Mouse (Mus musculus) frontal cortex, postnatal 36 days (tissue): Measurements from ENCODE around the gene Camta1.
"Not testable (repeated sequence)": the region's sequence is repeated elsewhere in the genome, so short reads cannot be mapped to it uniquely, and the experiment has no call there.

ENCODE experiments used
- DNase-seq, 2 experiments: peaks; one replicate each; pipeline ENCODE4 v3.0.0; 2022; ENCODE audit warnings: low spot score in 2 of 2

The Camta1 gene

GRCm38 (mm10) chr4:150896896-150897624, 964.6 kb downstream of the Camta1 start:
- no peak for DNase-seq

DNA sequence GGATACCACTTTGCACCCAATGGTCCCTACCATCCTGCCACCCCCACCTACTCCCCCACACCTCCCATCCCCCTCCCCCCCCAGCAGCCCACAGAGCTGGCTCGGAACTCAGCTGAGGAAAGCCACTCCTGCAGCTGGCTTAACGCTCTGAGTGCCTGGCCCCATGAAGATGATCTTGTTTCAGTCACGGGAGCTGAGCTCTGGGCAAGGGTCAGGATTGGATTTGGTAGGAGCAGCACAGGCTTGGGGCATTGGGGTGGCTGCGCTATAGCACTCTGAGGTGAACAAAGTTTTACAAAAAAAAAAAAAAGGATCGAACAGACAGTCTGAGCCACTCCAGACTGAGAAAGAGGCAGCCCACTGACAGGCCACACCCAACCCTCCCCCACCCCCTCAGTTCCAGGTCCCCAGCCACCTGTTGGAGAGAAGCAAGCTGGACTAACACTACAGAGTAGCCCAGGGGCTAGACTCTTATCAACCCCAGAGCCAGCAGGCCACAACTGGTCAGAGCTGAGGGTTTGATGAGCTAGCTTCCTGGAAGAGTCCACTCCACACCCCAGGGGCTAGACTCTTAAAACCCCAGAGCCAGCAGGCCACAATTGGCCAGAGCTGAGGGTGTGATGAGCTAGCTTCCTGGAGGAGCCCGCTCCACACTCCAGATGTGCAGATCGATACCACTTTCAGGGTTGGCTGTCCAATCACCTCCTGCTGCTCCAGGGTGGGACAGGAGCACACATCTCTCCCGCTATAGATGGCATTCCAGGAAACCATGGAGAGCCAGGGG, 966.8 kb downstream of the Camta1 start:
- no peak for DNase-seq

DNA sequence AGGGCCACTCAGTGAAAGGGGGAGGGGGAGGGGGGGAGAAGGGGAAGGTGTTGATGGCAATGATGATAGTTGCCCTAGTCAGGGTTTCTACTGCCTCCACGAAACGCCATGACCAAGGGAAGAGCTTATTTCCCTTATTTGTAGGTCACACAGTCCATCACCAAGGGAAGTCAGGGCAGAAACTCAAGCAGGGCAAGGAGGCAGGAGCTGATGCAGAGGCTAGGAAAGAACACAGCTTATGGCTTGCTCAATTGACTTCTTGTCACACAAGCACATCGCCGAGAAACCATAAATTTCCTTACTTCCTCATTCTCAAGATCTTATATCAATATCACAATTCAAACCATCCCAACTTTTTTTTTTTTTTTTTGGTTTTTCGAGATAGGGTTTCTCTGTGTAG, 970.4 kb downstream of the Camta1 start:
- DNase-seq, result no peak

- DNase-seq, result no peak
These were observed 971.7 kb downstream of the Camta1 start for GRCm38 (mm10) chr4:150889955-150890315.

- no peak for DNase-seq
These were observed 972.3 kb downstream of the Camta1 start for GRCm38 (mm10) chr4:150889273-150889954.

DNA sequence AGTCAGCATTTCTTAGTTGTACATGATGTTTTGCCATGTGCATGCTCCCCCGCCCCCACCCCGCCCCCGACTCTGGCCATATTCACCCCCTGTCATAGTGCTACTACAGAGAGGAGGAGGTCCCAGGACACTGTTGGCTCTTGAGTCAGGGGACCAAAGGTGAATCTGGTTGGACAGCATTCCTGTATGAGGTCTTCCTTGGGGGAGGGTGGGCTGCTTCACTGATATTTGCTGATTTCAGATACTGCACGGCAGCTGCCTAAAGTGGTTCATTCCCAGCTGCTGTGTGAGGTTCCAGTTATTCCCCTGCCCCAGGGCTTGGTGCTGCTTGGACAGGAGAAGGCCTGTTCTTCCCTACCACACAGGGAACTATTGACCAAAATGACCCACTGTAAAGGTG, 973.2 kb downstream of the Camta1 start:
- no peak for DNase-seq

- DNase-seq, result no peak
These were observed 973.8 kb downstream of the Camta1 start for GRCm38 (mm10) chr4:150887903-150888302.

DNA sequence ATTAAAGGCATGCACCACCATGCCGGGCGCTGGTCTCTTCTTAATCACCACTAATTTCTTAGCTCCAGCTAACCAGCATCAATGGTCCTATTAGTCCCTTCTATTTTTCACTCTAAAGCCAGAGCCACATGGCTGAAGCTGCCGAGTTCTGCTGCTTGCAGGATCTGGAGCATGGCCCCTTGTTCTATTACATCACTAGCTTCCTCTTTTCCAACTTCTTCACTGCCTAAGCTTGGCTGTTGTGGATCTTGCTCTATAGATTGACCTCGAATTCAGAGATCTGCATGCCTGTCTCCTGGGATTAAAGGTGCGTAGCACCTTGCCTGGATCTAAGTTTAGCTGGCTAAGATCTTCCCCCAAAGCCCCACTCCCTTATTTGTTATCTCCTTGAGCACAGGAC, 979.0 kb downstream of the Camta1 start:
- no peak for DNase-seq

- no peak for DNase-seq
These were observed 981.3 kb downstream of the Camta1 start for GRCm38 (mm10) chr4:150880364-150880763.

DNA sequence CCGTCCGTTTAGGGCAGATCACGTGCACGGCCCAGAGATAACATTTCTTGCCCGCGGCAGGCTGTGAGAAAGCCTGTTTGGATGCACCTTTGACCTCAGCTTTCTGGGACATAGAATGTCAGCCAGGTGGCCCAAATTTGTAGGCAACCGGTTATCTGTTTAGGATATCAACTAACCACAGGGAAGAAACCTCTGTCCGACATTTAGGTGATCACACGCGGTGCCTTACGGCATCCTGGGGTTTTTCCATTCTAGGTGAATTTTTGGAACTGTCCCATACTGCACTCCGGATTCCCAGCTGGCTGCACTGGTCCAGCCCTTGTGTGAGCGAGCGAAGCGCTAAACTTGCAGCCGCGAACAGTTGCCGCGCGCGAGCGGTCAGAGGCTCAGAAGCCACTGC, 982.0 kb downstream of the Camta1 start:
- no peak for DNase-seq

- DNase-seq, result no peak
These were observed 986.3 kb downstream of the Camta1 start for GRCm38 (mm10) chr4:150875393-150875792.

DNA sequence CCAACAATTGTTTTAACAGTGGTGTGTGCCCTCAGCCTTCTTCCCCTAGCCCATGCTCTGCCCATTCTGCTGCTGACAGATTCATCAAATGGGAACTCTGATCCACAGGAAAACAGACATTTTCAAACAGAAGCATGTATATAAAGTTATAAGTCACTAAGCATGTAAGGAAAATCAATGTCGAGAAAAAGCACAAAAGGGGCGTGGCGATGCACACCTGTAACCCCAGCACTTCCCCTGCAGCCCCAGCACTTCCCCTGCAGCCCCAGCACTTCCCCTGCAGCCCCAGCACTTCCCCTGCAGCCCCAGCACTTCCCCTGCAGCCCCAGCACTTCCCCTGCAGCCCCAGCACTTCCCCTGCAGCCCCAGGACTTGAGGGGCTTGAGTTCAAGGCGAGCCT, 987.3 kb downstream of the Camta1 start:
- not testable (repeated sequence) for DNase-seq

DNA sequence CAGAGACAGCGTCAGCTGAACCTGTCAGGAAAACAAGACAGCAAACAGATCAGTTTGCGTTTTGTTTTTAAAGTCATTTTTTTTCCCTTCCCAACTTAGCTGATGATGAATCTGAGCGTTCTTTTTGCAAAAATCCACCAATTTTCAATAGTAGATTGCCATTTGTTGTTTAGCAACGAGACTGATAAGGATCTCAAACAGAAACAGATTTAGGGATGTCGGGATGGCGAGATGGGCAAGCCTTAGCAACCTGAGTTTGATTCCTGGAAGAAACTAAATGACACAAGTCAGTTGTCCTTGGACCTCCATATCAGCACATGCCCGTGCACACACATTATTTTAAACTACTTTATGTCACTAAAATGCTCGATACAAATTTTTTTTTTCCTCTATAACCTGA, 989.0 kb downstream of the Camta1 start:
- no peak for DNase-seq

DNA sequence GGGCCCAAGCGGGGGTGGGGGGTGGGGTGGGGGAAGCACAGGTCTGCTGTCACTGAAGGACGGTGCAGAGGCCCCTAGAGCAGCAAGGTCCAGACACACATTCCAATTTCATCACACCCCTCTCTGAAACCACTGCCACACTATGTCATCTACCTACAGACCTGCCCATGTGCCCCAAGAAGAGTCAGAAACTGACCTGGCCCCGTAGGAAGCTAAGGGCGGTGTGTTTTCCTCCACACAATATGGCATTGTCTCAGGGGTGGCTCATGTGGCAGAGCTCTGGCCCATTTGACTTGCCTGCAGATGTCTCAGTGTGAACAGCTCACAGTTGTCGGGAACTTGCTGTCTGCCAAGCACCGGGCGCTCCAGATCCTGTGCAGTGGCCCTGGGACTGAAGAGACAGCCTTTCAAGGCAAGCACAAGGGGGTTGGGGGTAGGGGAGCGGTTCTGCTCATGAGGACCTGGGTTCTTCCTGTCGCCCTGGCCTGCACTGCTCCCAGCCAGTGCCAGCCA, 989.5 kb downstream of the Camta1 start:
- DNase-seq, result peak; percentile 29 to 52

DNA sequence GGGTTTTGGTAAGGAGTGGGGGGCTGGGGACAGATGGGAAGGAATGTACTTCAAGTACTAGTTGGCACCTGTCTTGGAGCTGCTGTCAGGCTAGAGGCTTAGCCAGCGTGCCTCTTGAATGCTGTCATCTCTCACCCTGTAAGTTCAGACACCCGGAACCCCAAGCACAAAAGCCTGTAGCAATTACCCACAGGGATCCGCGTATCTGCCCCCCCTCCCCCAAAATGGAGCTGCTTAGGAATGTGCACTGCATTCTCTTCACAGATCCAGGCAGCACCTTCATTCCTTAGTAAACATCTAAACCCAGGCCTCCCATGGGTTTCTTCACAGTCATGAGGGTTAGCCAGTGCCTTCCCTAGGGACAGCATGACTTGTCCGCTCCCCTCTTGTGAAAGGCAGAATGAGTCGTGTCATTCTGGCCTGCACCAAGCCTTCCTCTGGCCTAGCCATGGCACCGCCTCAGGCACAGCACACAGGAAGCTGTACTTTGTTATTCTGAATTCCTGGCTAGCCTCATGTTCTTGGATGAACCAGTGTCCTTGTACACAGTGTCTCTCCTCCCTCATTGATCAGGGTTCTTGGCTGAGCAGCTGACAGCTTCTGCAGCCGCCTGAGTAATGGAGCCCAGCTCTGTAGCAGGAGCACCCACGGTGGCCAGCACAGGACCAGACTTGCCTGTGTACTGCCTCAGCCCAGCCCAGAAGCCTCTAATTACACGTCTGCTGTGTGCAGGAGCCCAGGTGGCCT, 990.1 kb downstream of the Camta1 start:
- DNase-seq, result peak in 1 of 2 experiments; percentile 28

GRCm38 (mm10) chr4:150870963-150871391, 990.7 kb downstream of the Camta1 start:
- no peak for DNase-seq

DNA sequence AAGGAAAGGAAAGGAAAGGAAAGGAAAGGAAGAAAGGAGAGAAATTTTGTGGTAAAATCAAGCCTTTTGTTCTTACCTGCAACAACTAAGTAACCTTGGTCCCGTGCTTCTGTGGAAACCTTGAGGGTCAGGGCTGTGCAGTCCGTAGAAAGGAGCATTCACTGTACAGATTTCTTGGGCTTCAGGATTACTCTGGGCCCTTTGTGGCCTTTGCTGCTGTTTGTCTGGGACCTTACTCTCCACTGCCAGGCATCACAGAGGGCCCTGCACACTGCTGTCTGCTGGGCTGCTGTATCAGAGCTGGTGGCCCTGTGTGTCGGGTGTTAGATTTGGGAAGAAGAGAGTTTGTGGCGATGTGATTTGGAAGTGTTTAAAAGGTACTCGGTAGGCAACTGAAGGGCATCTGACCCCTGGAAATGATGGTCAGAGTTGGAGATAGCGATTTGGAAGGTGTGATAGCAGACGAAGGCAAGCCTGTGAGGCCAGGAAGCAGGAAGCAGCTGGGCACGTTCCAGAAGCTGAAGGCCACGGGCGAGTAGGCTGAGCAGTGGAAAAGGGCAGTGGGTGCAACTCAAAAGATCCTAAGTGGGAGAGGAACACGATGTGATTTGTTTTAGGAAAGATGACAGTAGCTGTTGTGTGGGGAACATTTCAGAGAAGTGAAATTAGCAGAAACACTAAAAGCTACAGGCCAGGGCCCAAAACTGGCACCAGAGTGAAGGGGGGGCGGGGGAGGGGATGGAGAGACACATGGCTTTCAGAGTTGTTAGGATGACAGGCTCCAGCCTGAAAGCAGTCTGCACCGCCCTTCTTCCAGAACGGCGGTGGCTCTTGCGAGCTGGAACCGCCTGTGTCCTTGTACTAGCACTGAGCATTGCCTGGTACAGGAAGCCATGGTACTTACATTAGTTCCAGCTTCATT, 992.1 kb downstream of the Camta1 start:
- no peak for DNase-seq

GRCm38 (mm10) chr4:150868859-150869258, 992.8 kb downstream of the Camta1 start:
- DNase-seq, result no peak

DNA sequence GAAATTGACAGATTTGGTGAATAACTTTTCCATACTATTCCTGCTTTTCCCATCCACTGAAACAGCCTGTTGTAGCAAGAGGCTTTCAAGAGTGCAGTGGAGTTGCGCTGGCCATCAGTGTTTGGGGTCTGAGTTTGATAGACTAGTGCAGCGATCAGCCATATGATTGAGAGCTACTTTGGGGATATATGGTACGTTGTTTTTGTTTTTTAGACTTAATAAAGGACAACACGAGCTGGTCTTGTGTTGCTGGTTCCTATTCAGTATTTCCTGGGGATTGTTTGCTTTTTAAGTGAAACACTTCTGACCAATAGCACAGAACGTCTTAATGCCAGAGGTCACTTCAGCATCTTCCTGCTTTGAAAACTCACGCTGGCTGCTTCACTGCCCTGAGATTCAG, 993.5 kb downstream of the Camta1 start:
- DNase-seq, result no peak
